Mouse (Mus musculus) intestine, embryonic 16.5 days (tissue): ENCODE results near the gene Olfr223. TPM values are rescaled to one million over a fixed set of nuclear protein-coding genes. Genes with fewer than 3 reads are reported as not detected.
"Not testable (repeated sequence)": the region's sequence is repeated elsewhere in the genome, so short reads cannot be mapped to it uniquely, and the experiment has no call there.

Experiments
- ATAC-seq: fragments of 200-750 bp; cut with Nextera tagmentation; 2 replicates; pipeline ENCODE4 v1.8.0; 2017; ENCODE audit warnings: moderate TSS enrichment, moderate library complexity
- H3K27ac ChIP-seq: fragments of 300-500 bp; sonication (generic); 2 replicates; pipeline ENCODE4 v1.5.1; 2014; ENCODE audit warnings: mild to moderate bottlenecking, low read length
- H3K27me3 ChIP-seq: fragments of 300-500 bp; sonication (generic); replicated peaks from 2 replicates; pipeline ENCODE4 v1.6.1; 2014; ENCODE audit warnings: low read length, control low read depth, mixed read lengths; ENCODE audit not compliant: control insufficient read depth, insufficient read depth
- H3K36me3 ChIP-seq: fragments of 300-500 bp; sonication (generic); 2 replicates; pipeline ENCODE4 v1.6.1; 2014; ENCODE audit warnings: low read length, control low read depth; ENCODE audit not compliant: control insufficient read depth, insufficient read depth
- H3K4me1 ChIP-seq: fragments of 300-500 bp; sonication (generic); 2 replicates; pipeline ENCODE4 v1.6.1; 2014; ENCODE audit warnings: low read length, control low read depth, mixed read lengths; ENCODE audit not compliant: control insufficient read depth, insufficient read depth
- H3K4me2 ChIP-seq: fragments of 300-500 bp; sonication (generic); 2 replicates; pipeline ENCODE4 v1.6.1; 2014; ENCODE audit warnings: low read depth, low read length, control low read depth
- H3K4me3 ChIP-seq: fragments of 300-500 bp; sonication (generic); 2 replicates; pipeline ENCODE4 v1.5.1; 2014; ENCODE audit warnings: mild to moderate bottlenecking, low read length
- H3K9ac ChIP-seq: fragments of 300-500 bp; sonication (generic); 2 replicates; pipeline ENCODE4 v1.6.1; 2014; ENCODE audit warnings: low read depth, low read length
- H3K9me3 ChIP-seq: fragments of 300-500 bp; sonication (generic); 2 replicates; pipeline ENCODE4 v1.6.1; 2016; ENCODE audit warnings: low read length, control low read depth; ENCODE audit not compliant: control insufficient read depth
- WGBS: fragments of 180-500 bp; shearing (Covaris S2); extraction: QIAGEN DNeasy Blood & Tissue Kit; methylation state at CpG from one replicate; pipeline ENCODE4 v1.1.7; 2014; 5-methylcytosine and 5-hydroxymethylcytosine counted together
- polyA plus RNA-seq: library from polyadenylated mRNA; unstranded; fragments of >200 nt; fragmentation: Nextera tagmentation; extraction: Ambion mirVana; gene quantifications from 2 replicates; pipeline ENCODE4 v1.2.1, GENCODE M21; 2015

Olfr223 gene
- polyA plus RNA-seq, 1 experiment from 2014 or later, result not detected

- H3K4me3 ChIP-seq, result no peak overlapping the region
- H3K36me3 ChIP-seq, result no peaks in the 10 kb centered on the region
- 29% methylated on average over 1 of the region's 1 CpGs for WGBS
Measured at GRCm38 (mm10) chr11:59602287-59602686, 9.2 kb upstream of the Olfr223 start.

GRCm38 (mm10) chr11:59600872-59601271 is 7.8 kb upstream of the Olfr223 start:
- H3K36me3 ChIP-seq, result no peaks in the 10 kb centered on the region
- no peak overlapping the region for H3K9ac ChIP-seq
- ATAC-seq, result no peak
- no peaks in the 10 kb centered on the region for H3K4me1 ChIP-seq
- WGBS, result 82% methylated on average over 3 of the region's 3 CpGs
- H3K4me3 ChIP-seq, result no peak overlapping the region
- H3K27ac ChIP-seq, result no peak overlapping the region
- no peaks in the 10 kb centered on the region for H3K9me3 ChIP-seq
- no peaks in the 10 kb centered on the region for H3K27me3 ChIP-seq
- no peak overlapping the region for H3K4me2 ChIP-seq

More at GRCm38 (mm10) chr11:59602287-59602686, 9.2 kb upstream of the Olfr223 start:
- H3K9ac ChIP-seq, result no peak overlapping the region
- H3K4me2 ChIP-seq, result no peak overlapping the region
- no peak for ATAC-seq
- H3K27me3 ChIP-seq, result no peaks in the 10 kb centered on the region
- H3K9me3 ChIP-seq, result no peaks in the 10 kb centered on the region
- no peak overlapping the region for H3K27ac ChIP-seq
- no peaks in the 10 kb centered on the region for H3K4me1 ChIP-seq

- no peaks in the 10 kb centered on the region for H3K27me3 ChIP-seq
- H3K4me2 ChIP-seq, result no peak overlapping the region
- H3K36me3 ChIP-seq, result no peaks in the 10 kb centered on the region
- ATAC-seq, result no peak
- no peak overlapping the region for H3K4me3 ChIP-seq
- H3K9me3 ChIP-seq, result no peaks in the 10 kb centered on the region
- no peak overlapping the region for H3K27ac ChIP-seq
- H3K9ac ChIP-seq, result no peak overlapping the region
- H3K4me1 ChIP-seq, result no peaks in the 10 kb centered on the region
- 44% methylated on average over 7 of the region's 7 CpGs for WGBS
Measured at GRCm38 (mm10) chr11:59599211-59599610, 6.1 kb upstream of the Olfr223 start.

- no peak for ATAC-seq
- no peaks in the 10 kb centered on the region for H3K36me3 ChIP-seq
- no peak overlapping the region for H3K4me3 ChIP-seq
- WGBS, result 82% methylated on average over 8 of the region's 8 CpGs
- H3K4me1 ChIP-seq, result no peaks in the 10 kb centered on the region
- no peak overlapping the region for H3K27ac ChIP-seq
- no peaks in the 10 kb centered on the region for H3K27me3 ChIP-seq
- no peak overlapping the region for H3K4me2 ChIP-seq
- no peaks in the 10 kb centered on the region for H3K9me3 ChIP-seq
- no peak overlapping the region for H3K9ac ChIP-seq
Measured at GRCm38 (mm10) chr11:59596950-59597349, 3.9 kb upstream of the Olfr223 start.

- Histone ChIP-seq H3K27ac (no peak overlapping the region), H3K27me3 (no peaks in the 10 kb centered on the region), H3K9me3 (no peaks in the 10 kb centered on the region), H3K4me3 (no peak overlapping the region), H3K4me1 (no peaks in the 10 kb centered on the region), H3K4me2 (no peak overlapping the region), H3K36me3 (no peaks in the 10 kb centered on the region), H3K9ac (no peak overlapping the region)
- 42% methylated on average over 4 of the region's 4 CpGs for WGBS
- ATAC-seq, result no peak
Measured at GRCm38 (mm10) chr11:59596091-59596490, 3.0 kb upstream of the Olfr223 start.

- Histone ChIP-seq H3K27ac (no peak overlapping the region), H3K27me3 (no peaks in the 10 kb centered on the region), H3K9ac (no peak overlapping the region), H3K9me3 (no peaks in the 10 kb centered on the region), H3K4me3 (no peak overlapping the region), H3K4me1 (no peaks in the 10 kb centered on the region), H3K36me3 (no peaks in the 10 kb centered on the region), H3K4me2 (no peak overlapping the region)
- WGBS, result 86% methylated on average over 8 of the region's 8 CpGs
- no peak for ATAC-seq
Measured at GRCm38 (mm10) chr11:59589496-59589895, 3.6 kb downstream of the Olfr223 start.

GRCm38 (mm10) chr11:59584539-59584938 is 8.6 kb downstream of the Olfr223 start:
- 21% methylated on average over 6 of the region's 6 CpGs for WGBS
- H3K4me2 ChIP-seq, result no peak overlapping the region
- ATAC-seq, result no peak
- no peak overlapping the region for H3K4me3 ChIP-seq
- H3K9me3 ChIP-seq, result no peaks in the 10 kb centered on the region
- H3K9ac ChIP-seq, result no peak overlapping the region
- H3K27me3 ChIP-seq, result no peaks in the 10 kb centered on the region
- H3K4me1 ChIP-seq, result no peaks in the 10 kb centered on the region
- H3K27ac ChIP-seq, result no peak overlapping the region
- no peaks in the 10 kb centered on the region for H3K36me3 ChIP-seq

- not testable (repeated sequence) for ATAC-seq, H3K4me1 ChIP-seq, H3K4me3 ChIP-seq, H3K9ac ChIP-seq, H3K36me3 ChIP-seq, H3K4me2 ChIP-seq, H3K27ac ChIP-seq, H3K27me3 ChIP-seq, H3K9me3 ChIP-seq
Measured at GRCm38 (mm10) chr11:59576135-59576534, 17.0 kb downstream of the Olfr223 start, which contains the start of gene Olfr222. TSS of gene Olfr222 (minus strand) at chr11:59576235.

GRCm38 (mm10) chr11:59575726-59576125 is 17.4 kb downstream of the Olfr223 start:
- no peaks in the 10 kb centered on the region for H3K4me1 ChIP-seq
- no peak overlapping the region for H3K9ac ChIP-seq
- no peak for ATAC-seq
- no peaks in the 10 kb centered on the region for H3K36me3 ChIP-seq
- 55% methylated on average over 9 of the region's 9 CpGs for WGBS
- peaks cover 5% of the 10 kb centered on the region; the same call in 1 of the 2 replicates for H3K27me3 ChIP-seq
- no peak overlapping the region for H3K4me2 ChIP-seq
- H3K9me3 ChIP-seq, result no peaks in the 10 kb centered on the region
- no peak overlapping the region for H3K27ac ChIP-seq
- no peak overlapping the region for H3K4me3 ChIP-seq

- Histone ChIP-seq H3K27me3 (peaks cover 5% of the 10 kb centered on the region; the same call in 1 of the 2 replicates), H3K27ac (no peak overlapping the region), H3K36me3 (no peaks in the 10 kb centered on the region), H3K4me1 (no peaks in the 10 kb centered on the region), H3K4me3 (no peak overlapping the region), H3K4me2 (no peak overlapping the region), H3K9ac (no peak overlapping the region), H3K9me3 (no peaks in the 10 kb centered on the region)
- WGBS, result 67% methylated on average over 3 of the region's 3 CpGs
- no peak for ATAC-seq
Measured at GRCm38 (mm10) chr11:59569306-59569705, 23.8 kb downstream of the Olfr223 start.
